7 mouse cellular contexts compared by ENCODE assay signal in the genomic region with DNA sequence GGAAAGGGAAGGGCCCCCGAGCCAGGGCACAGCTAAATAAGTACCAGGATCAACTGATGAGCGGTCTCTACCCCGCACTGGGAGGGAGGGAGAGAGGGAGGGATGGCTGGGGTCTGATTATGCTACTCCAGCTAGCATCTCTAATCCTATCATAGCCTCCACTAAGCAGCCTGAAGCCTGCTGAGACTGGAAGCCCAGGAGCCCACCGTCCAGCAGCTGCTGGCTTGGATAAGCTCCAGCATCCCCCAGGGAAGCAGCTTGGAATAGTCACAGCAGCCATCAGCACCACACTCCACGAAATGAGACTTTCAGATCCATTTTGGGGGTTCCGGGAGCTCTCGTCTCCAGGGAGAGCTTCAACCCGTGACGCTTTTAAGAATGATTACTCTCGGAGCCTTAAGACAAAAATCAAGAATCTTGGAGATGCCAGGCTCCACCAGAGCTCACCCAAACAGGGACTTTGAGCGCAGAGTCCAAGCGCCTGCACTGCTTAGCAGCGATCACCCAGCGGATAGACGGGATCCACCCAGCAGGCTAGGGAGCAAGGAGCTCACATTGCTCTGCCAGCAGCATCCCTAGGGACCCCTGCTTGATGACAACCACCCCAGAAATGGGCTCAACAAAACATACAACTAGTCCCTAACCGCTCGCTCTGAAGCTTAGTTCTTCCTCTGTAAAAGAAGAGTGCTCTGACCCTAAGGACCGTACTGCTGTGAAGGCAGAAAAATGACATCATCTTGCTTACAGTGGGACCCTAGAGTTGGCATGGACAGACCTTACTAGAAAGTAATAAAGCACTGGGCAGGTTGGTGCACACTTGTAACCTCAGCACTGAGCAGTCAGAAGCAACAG.
DNase-seq lines count a peak whose midpoint lies in the region; ATAC-seq and TF ChIP-seq lines count a peak whose summit lies in the region.

No protein-coding gene starts in this region.

- H3K9me3 ChIP-seq in intestine, embryonic 15.5 days = no peaks in the 10 kb centered on the region
- H3K9me3 ChIP-seq in neural tube, embryonic 15.5 days (replicated peaks) = no peaks in the 10 kb centered on the region

- no peaks in the 10 kb centered on the region for H3K36me3 ChIP-seq in intestine, embryonic 15.5 days
- no peaks in the 10 kb centered on the region for H3K36me3 ChIP-seq in neural tube, embryonic 15.5 days

- DNase-seq in brain, embryonic 14.5 days (ENCODE audit: low read depth) = peak; percentile 95
- DNase-seq in cerebellum, postnatal 14 days = peak; percentile 79 to 83
- peak; percentile 47 for DNase-seq in gastrocnemius, postnatal 14 days
- no peak for DNase-seq in MN1 (ENCODE audit: low spot score)
- no peak for DNase-seq in thymus, postnatal 25 days

- TF ChIP-seq POLR2A in brain, embryonic 14.5 days (IDR thresholded peaks at IDR 0.05; ENCODE audit: borderline replicate concordance, extremely low read depth, insufficient read depth, insufficient read length, poor library complexity, severe bottlenecking) = no peak

- H3K27me3 ChIP-seq in intestine, embryonic 15.5 days (replicated peaks) = no peaks in the 10 kb centered on the region
- 0 out of 2 replicates have a peak, but pooled peaks cover 2% of the 10 kb centered on the region for H3K27me3 ChIP-seq in neural tube, embryonic 15.5 days (replicated peaks)

- WGBS in intestine, embryonic 15.5 days = 61% methylated on average over 18 of the region's 18 CpGs
- 50% methylated on average over 18 of the region's 18 CpGs for WGBS in neural tube, embryonic 15.5 days

- peaks cover 15% of the 10 kb centered on the region for H3K4me1 ChIP-seq in intestine, embryonic 15.5 days (replicated peaks)
- H3K4me1 ChIP-seq in neural tube, embryonic 15.5 days = peaks cover 41% of the 10 kb centered on the region

- no peak overlapping the region for H3K4me3 ChIP-seq in intestine, embryonic 15.5 days (replicated peaks)
- no peak overlapping the region for H3K4me3 ChIP-seq in neural tube, embryonic 15.5 days (replicated peaks)

- no peak overlapping the region for H3K9ac ChIP-seq in intestine, embryonic 15.5 days
- no peak overlapping the region for H3K9ac ChIP-seq in neural tube, embryonic 15.5 days (replicated peaks)

- peak overlapping the region; percentile 74 for H3K27ac ChIP-seq in intestine, embryonic 15.5 days
- H3K27ac ChIP-seq in neural tube, embryonic 15.5 days (replicated peaks) = peak overlapping the region; percentile 34

- peak overlapping the region; percentile 26 for H3K4me2 ChIP-seq in intestine, embryonic 15.5 days (replicated peaks)
- peak overlapping the region; percentile 49 for H3K4me2 ChIP-seq in neural tube, embryonic 15.5 days

- TF ChIP-seq CTCF in brain, embryonic 14.5 days (IDR thresholded peaks at IDR 0.05; ENCODE audit: borderline replicate concordance, extremely low read depth, insufficient read depth, insufficient read length) = no peak

- intact Hi-C loops in gastrocnemius, postnatal 14 days (cut with DNase I; ENCODE audit: low total_unique reads) = no loop called here

- ATAC-seq in intestine, embryonic 15.5 days = peak; percentile 56
- no peak for ATAC-seq in neural tube, embryonic 15.5 days (ENCODE audit: low FRiP score)

Comparison
In these comparisons a context has a peak if more than half of its experiments do, and no peak if none do; other contexts are left out.
1. DNase-seq: peak in brain, embryonic 14.5 days (single experiment), cerebellum, postnatal 14 days (2 of 2) and gastrocnemius, postnatal 14 days (single experiment); none in MN1 (single experiment) and thymus, postnatal 25 days (single experiment).